Mouse (Mus musculus): Measurements from ENCODE around the gene Etv6.
A peak's percentile ranks its signal among the peaks of the same experiment; 100 is the strongest.

Etv6 gene

GRCm38 (mm10) chr6:134079563-134079962, 44.1 kb downstream of the Etv6 start:
- DNase-seq, result no peak

GRCm38 (mm10) chr6:134080946-134081345, 45.4 kb downstream of the Etv6 start:
- no peak for DNase-seq

GRCm38 (mm10) chr6:134082229-134082920, 46.9 kb downstream of the Etv6 start:
- no peak for DNase-seq

GRCm38 (mm10) chr6:134083428-134083827, 47.9 kb downstream of the Etv6 start:
- no peak for DNase-seq

GRCm38 (mm10) chr6:134086351-134086750, 50.9 kb downstream of the Etv6 start:
- DNase-seq, result no peak

- DNase-seq, result no peak
Measured at GRCm38 (mm10) chr6:134087709-134088108, 52.2 kb downstream of the Etv6 start.

GRCm38 (mm10) chr6:134089671-134090377, 54.3 kb downstream of the Etv6 start:
- no peak for DNase-seq

GRCm38 (mm10) chr6:134090378-134090692, 54.8 kb downstream of the Etv6 start:
- DNase-seq, result no peak

GRCm38 (mm10) chr6:134090875-134091274, 55.4 kb downstream of the Etv6 start:
- no peak for DNase-seq

- DNase-seq, result no peak
Measured at GRCm38 (mm10) chr6:134091398-134091801, 55.9 kb downstream of the Etv6 start.

GRCm38 (mm10) chr6:134094066-134094465, 58.6 kb downstream of the Etv6 start:
- no peak for DNase-seq

- no peak for DNase-seq
Measured at GRCm38 (mm10) chr6:134094620-134095019, 59.1 kb downstream of the Etv6 start.

- no peak for DNase-seq
Measured at GRCm38 (mm10) chr6:134095582-134095981, 60.1 kb downstream of the Etv6 start.

- no peak for DNase-seq
Measured at GRCm38 (mm10) chr6:134099976-134100743, 64.7 kb downstream of the Etv6 start.

GRCm38 (mm10) chr6:134102396-134102795, 66.9 kb downstream of the Etv6 start:
- DNase-seq, result no peak

GRCm38 (mm10) chr6:134103519-134103918, 68.0 kb downstream of the Etv6 start:
- DNase-seq, result no peak

- DNase-seq, result peak; percentile 59
Measured at GRCm38 (mm10) chr6:134105514-134106201, 70.2 kb downstream of the Etv6 start.

- DNase-seq, result no peak
Measured at GRCm38 (mm10) chr6:134107696-134108095, 72.2 kb downstream of the Etv6 start.

- no peak for DNase-seq
Measured at GRCm38 (mm10) chr6:134109675-134110074, 74.2 kb downstream of the Etv6 start.

GRCm38 (mm10) chr6:134110206-134110605, 74.7 kb downstream of the Etv6 start:
- DNase-seq, result no peak

GRCm38 (mm10) chr6:134111599-134111998, 76.1 kb downstream of the Etv6 start:
- DNase-seq, result no peak

GRCm38 (mm10) chr6:134112753-134113152, 77.3 kb downstream of the Etv6 start:
- DNase-seq, result no peak

- DNase-seq, result no peak
Measured at GRCm38 (mm10) chr6:134113168-134113567, 77.7 kb downstream of the Etv6 start.
